Mouse (Mus musculus) gastrocnemius, adult 18-20 months (tissue): ENCODE results near the gene Ntn4. TPM values are rescaled to one million over a fixed set of nuclear protein-coding genes. Genes with fewer than 3 reads are reported as not detected.
"Not testable (repeated sequence)": the region's sequence is repeated elsewhere in the genome, so short reads cannot be mapped to it uniquely, and the experiment has no call there.

Experiments used
- DNase-seq: peaks from one replicate; pipeline ENCODE4 v3.0.0; 2021; ENCODE audit warnings: low spot score
- total RNA-seq, 2 experiments: library from RNA; stranded (reverse); gene quantifications; 2 replicates each; pipeline ENCODE4 v1.2.3; 2021

Gene Ntn4
- total RNA-seq, 2 experiments from 2014 or later: 9.5 to 13.4 TPM

DNA sequence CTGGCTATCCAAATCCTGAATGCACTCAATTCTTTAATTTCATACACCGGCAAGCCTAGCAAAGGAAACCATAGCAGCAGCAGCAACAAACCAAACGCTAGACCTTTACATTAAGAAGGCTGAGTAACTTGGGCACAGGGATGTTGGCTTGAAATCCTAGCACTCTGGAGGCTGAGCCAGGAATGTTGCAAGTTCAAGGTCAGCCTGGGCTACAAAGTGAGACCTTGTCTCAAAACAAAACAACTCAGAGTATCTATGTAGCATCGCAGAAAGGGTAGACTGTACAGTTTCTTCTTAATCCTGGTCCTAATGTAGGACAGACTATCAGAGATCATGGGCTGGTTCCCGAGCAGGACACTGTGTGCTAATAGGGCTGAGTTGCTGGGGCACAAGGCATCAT, 43.4 kb downstream of the Ntn4 start:
- DNase-seq: no peak

DNA sequence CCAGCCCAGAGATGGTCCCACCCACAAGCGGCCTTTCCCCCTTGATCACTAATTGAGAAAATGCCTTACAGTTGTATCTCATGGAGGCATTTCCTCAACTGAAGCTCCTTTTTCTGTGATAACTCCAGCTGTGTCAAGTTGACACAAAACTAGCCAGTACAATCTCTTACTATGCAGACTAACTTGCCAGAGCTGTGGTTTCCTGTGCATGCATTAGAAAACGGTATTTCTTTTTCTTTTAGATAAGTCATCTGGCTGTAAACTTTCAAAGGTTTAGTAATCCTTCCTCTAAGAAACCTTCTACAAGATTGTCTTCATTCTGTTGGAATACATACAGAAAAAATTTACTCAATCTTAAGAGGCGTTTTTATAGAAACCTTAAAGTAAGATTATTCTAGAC, 44.9 kb downstream of the Ntn4 start:
- DNase-seq: not testable (repeated sequence)

DNA sequence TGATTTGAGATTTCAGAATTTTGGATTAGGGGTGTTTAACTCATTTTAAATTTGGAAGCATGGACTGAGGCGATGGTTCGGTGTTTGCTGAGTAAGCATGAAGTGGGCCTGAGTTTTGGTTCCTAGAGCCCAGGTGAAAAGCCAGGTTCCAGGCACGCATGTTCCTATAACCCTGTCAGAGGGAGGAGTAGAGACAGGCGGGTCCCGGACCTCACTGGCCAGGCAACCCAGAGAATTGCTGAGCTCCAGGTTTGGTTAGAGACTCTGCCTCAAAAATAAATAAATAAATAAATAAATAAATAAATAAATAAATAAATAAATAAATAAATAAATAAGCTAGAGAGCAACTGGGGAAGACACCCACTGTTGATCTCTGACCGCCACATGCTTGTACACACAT, 46.1 kb downstream of the Ntn4 start:
- no peak for DNase-seq

DNA sequence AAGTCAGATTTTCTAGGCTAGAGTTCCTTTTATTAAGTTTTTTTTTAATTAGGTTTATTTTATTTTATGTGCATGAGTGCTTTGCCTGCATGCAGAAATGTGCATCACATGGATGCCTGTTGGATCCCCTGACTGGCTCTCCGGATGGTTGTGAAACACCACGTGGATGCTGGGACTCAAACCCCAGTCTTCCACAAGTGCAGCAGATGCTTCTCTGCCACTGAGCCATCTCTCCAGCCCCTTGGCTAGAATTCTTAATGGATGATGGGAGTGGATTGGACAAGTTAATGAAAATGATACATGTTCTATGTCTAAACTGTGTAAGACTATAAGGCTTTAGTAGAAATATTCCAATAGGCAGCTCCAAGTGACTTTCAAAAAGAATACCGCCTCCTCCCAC, 47.3 kb downstream of the Ntn4 start:
- no peak for DNase-seq

DNA sequence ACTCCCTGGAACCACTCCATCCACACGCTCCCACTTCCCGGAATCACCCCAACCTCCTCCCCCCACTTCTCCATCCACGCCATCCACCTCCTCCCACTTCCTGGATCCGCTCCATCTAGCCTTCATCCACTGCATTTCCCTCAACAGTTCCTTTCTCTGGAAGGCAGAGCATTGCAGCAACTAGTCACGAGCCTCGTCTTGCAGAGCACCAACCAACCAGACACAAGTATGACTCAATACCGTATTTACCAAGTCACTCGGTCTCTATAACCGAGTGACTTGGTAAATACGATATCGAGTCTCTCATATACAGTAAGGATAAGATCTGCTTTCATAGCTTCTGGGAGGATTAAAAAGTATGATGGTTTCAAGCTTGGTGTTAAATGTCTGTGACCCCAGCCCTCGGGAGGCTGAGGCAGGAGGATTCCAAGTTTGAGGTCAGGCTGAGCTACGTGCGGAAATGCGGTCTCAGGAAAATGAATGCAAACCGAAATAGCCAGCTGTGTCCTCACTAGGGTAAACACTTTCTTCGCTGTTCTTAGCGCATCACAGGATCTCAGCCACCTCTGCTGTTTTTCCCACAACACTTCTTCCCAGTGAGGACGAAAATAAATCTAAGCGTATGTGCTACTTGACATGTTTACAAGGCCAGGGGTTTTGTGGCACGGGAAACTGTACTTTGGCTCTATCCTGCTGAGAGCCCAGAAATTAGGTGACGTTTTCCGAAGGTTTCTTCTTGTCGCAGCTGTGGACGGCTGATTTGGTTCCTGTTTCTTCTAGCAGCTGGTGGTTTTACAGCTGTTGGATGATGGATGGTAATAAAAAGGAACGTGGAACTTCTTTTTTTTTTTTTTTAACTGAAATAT, 48.1 kb downstream of the Ntn4 start:
- DNase-seq: peak; percentile 44

DNA sequence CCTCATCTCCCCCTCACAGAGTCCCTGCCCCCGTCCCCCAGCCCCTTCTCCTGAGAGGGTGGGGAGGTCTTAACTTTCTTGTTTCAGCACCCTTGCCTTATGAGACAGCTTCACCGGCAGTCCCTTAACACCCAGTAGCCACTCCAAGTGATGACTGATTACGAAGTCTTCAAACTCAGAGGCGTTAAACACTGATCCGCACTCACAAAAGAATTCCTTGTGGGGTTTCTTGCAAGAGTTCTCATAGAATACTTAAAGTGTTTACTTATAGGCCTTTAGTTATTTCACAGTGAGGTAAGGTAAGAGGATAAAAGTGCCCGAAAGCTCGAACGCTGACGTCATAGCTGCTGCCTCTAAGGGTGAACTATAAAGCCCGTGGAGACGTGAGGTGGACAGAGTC, 50.9 kb downstream of the Ntn4 start:
- no peak for DNase-seq

DNA sequence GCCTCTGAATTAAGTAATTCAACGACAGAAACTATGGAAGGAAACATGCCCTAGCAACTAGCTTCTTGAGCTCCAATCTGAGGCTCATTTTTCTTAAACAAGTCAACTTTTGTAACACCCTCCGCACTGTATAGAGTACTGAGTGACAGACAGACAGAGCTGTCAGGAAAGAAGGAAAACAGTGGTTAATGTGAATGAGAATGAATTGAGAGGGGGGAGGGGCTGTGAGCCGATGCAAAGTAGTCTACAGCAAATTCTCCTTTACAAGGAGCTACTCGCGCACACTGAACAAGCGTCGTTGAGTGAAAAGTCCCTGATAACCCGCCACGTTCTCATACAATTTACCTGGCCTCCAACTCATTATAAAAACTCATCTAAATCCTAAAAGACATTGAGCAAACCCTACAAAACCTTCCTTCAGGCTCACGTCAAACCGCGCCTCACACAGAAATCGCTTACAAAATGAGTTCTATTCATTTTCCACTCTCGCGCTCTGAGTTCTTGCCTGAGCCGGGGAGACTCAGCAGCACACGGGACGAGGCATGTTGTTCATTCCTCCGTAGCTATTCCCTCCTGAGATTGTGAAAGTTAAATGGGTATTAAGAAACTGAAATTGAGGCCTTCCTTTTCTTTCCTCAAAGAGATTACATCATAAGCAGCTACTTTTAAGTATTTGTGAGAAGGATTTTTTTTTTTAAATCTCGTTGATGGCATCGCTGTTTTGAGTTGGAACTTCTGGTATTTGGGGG, 54.7 kb downstream of the Ntn4 start:
- no peak for DNase-seq

DNA sequence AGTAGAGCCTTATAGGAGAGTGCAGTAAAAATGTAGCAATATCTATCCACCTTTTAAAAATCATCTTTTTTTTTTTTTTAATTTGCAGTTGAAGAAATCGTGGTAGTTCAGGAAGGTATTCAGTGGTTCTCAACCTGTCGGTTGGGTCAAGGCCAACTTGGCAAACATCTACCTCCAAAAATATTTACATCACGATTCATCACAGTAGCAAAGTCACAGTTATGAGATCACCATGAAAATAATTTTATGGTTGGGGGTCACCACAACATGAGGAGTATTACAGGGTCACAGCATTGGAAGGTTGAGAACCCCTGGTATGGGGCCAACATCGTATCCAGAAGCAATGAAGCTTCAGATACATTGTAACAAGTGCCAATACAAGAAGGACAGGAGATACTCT, 55.5 kb downstream of the Ntn4 start:
- no peak for DNase-seq

DNA sequence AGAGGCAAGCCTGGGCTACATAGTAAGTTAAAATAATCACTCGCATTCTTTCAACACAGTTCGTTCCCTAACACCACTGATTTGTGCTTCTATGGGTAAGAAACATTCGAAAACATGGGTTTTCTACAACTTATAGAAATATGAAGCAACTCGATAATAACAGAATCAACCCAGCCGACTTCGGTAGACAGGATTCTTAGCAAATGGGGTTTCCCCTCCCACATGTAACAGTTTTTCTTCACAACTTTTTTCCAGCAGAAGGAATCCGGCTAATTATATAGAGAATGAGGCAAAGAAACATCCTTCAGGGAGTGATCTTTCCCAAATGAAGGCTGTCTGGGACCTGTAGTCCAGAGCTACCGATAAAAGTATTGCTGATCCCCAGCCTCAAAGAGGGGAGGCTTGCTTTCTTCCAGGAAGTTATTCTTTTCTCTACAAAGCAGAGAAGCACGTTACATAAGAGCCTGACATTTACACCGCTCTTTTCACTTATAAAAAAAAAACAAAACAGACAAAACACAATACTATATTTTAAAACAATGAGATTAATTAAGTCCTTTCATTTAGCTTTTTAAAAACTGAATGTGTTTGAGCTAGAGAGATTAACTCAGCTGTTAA, 57.5 kb downstream of the Ntn4 start:
- DNase-seq: no peak

DNA sequence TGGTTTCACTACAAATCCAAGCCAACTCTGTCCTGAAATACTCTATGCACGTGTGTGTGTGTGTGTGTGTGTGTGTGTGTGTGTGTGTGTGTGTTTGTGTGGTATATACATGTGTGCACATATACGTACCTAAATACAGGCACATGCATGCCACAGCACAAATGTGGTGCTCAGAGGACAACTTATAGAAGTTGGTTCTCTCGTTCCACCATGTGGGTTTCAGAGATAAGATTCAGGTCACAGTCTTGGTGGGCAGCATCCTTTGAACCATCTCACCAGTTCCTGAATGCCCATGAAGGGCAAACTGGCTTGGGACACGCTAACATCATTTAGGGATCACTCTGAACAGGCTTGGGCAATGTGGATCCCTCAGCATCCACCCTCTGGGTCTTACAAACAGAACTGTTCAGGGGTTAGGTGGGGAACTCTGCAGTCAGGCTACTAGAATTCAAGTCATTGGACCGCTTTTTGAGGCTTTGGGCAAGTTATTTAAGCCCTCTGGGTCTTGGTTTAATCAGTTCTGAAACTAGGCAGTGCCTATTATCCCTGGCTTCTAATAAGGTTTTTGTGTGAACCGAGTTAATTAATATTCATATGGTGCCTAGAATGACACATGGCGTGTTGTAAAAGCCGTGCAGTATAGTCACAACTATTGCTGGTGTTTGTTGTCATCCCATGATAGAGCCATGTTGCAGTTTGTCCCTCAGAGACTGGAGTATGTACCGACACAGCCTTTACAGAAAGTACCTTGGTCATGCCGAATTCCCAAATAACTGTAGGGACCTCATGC, 59.4 kb downstream of the Ntn4 start:
- DNase-seq: no peak

DNA sequence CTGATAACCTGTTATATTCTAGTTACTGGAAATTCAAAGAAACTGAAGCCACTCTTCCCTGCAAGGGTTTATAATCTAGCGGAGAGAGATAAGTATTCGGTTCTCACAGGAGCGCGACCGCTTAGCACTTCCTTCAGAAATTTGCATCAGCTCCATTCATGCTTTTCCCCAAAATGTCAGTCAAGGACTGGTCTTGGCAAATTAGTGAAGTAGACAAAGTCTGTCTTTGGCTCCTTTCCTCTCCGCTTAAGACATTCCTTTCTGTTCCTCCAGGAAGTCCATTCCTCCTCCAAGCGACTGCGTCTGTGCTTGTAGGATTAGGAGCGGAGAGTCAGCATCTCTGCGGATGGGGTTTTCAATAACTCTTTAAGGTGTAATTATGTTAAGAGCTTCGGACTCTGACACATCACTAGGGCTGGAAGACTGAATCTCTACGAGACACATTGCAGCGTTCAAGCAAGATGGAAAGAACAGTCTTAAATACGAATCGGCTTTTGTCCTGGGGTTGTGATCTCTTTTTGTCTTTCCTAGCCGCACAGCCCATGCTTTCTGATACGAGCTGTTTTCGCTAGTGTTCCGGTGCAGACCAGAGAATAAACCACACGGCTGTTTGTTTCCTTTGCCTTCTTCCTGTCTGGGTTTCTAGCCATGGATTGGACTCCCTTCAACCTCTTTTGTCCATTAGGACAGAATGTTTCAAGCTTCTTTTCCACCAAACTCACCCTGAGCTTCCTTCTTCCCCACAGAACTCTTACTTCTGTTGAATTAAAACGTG, 60.3 kb downstream of the Ntn4 start:
- DNase-seq: no peak

DNA sequence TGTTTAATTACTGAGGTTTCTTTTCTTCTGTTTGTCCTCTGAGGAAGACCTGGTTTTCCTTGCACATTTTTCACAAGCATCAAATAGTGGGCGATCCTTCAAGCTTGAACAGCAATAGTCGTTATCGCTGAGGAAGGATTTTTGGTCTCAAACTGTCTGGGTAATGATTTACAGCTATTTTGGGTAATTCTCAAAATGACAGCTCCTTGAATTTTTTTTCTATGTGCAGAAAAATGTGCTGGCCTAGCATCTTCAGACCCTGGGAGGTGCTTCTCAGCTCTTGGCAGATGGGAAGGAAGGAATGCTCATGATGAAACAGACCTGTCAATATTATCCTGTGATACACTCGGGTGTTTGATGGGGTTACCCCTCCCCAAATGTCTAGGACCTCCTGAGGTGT, 63.5 kb downstream of the Ntn4 start:
- DNase-seq: no peak

DNA sequence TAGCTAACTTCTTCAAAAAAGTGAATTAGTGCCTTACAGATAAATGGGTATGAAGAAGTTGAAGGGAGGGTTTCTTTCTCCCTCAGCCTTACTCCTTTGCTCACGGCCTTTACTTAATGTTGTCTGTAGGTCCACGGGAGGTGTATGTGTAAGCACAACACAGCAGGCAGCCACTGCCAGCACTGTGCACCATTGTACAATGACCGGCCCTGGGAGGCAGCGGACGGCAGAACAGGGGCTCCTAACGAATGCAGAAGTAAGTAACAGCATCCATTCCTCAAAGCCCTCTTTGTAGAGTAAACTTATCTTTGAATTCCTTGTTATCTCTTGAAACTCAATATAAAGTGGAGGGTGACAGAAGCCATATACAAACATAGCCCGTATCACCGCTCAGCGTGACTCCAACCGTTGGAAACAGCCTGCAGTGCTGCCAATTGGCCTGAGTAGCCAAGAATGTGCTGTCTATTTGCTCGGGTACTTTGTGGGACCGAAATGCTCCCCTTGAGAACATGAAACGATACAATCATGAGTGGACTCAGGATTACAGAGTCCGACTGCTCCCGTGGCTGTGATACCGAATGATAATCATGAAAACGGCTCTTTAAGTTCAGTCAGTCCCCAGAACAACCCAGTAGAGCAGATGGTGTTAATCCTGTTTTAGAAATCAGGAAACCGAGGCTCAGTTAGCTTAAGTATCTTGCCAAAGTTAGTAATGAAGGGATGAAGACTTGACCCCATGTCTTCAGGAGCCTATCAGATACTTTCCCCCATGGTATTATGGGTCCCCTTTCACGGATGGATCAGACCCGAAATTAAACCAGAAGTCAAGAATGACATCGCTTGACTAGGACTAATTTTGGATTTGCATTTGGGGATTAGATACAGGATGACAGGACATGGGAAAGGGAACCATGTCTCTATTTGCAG, 66.9 kb downstream of the Ntn4 start:
- peak; percentile 24 for DNase-seq

DNA sequence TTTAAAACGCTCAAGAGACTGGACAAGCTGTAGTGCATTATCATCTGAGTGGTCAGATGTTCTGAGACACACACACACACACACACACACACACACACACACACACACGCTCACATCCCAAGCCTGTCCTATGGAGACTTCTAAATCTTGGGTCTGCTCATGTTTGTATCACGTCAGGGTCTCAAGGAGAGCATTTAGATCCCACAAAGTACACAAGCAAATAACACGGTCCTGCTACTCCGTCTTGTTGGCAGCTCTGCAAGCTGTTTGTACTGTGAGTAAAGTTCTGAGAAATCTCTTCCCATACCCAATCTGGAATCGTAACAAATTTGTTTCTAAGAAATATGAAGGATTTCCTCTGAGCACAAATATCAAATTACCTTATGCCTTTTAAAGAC, 67.6 kb downstream of the Ntn4 start:
- no peak for DNase-seq

DNA sequence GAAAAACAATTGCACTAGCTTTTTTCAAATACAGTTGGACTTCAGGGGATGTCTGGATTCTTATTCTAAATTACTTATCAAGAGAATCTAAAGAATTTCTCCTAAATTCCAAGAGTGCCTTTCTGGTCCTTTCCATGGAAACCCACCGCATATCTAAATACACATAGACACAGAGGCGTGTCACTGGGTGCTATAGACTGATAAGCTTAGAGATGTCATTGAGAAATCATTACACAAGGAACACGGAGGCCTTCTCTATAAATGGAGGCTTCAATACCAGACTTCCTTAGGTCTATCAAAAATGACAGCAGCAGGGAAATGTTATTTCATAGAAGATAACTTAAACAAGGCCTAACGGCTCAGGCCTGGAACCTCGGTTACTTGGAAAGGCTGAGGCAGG, 68.0 kb downstream of the Ntn4 start:
- no peak for DNase-seq

DNA sequence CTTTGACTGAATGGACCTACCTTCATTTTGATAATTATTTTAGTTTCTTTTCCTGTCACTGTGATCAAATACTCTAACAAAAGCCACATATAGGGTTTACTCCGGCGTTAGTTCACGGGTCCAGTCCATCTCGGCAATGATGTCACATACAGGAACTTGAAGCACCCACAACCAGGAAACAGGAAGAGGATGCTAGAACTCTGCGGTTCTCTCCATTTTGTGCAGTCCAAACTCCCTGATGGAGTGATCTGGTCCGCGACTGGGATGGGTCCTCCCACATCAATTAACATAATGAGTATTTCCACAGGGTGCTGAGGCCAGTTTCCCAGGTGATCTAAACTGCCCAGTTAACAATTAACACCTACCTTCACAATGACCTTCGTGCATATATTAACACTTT, 69.1 kb downstream of the Ntn4 start:
- DNase-seq: no peak

DNA sequence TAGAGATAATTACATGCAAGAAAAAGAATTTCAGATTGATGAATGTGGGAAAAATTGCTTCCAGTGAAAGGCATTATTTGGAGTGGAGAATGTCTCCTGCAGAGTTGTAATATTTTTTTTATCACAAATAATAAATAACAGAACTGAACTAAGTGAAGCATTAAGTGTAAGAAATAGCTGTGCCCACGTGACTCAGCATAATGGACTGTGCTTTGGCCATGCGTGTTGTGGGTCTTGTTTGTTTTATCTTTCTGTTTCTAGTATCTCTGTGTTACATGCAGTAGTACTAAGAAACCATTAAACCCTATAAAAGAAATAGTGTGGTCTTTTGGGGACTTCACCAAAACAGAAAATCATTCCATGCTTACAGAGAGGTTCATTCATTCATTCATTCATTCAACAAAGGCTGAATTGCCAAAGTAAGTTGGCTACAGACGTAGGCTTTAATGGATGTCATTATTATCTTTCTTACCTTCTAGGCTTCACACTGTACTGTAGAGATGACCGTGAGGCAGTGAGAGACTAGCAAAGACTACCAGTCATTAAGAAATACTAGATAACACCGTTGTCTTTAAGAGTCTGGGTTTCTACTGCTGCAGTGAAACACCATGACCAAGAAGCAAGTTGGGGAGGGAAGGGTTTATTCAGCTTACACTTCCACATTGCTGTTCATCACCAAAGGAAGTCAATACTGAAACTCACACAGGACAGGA, 81.3 kb downstream of the Ntn4 start:
- DNase-seq: no peak

DNA sequence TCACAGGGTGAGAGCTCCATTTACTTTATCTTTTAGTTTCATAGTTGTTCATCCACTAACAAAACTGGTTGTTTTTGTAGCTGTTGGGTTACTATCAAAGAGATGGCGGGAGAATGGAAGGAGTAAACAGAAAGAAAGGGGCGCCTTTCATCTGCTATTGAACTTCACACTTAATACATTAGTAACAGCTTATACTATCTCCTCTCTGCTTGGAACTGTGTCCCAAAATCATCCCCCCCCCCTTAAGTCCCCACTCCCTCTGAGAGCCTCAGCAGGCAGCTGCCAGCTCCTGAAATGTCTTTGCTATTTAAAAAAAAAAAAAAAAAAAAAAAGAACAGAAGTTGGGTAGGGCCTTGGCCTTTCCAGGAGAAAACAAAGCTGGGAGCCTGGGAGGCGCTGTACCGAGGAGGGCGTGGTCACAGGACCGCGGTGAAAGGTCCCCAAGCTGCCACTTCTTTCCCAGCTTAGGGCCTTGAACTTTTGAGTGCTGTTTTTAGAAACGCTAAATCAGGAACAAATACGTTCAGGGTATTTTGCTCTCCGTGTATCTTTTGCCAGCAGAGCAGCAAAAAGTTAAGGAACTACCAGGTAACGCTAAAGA, 83.6 kb downstream of the Ntn4 start:
- DNase-seq: peak; percentile 37

DNA sequence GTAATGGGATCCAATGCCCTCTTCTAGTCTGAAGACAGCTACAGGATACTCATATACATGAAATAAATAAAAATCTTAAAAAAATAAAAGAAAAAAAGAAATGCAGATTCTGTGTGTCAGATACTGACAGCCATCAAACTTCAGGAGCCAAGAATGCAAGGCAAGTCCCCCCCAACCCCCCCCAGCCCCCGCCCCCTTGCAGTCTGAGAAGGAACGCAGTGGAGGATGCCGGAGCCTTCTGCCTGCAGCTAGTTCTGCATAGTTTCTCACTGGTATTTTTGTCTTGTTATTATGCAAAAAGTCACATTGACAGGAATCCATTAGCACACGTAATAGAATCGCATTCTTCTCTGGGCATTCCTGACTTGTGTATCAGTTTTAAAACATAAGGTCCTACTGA, 87.7 kb downstream of the Ntn4 start:
- no peak for DNase-seq
